Mouse (Mus musculus): Measurements from ENCODE around the gene Susd4.

Gene Susd4

GRCm38 (mm10) chr1:182817624-182818023, 54.0 kb downstream of the Susd4 start:
- TF ChIP-seq GATA4 (IDR thresholded peaks at IDR 0.05; ENCODE audit: insufficient replicate concordance, low read length): no peak

- TF ChIP-seq GATA4 (IDR thresholded peaks at IDR 0.05; ENCODE audit: insufficient replicate concordance, low read length): no peak
These were observed 55.3 kb downstream of the Susd4 start for GRCm38 (mm10) chr1:182818931-182819330.

DNA sequence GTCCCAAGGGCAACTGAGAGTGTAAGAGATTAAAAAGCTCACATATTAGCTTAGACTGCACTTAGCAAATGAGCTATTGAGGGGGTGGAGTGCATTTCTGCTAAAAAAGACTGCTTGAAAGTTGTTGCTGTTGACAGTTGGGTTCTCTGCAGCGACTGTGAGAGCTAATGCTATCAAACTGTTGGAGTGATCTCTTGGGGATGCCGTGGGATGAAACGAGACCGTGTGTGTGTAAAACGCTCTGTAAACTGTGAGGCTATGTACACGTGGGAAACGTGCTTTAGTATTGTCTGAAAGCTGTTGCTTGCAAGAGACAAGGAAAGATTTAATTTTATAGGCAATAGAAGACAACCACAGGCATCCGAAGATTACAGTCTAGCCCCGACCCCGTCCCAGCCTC, 59.1 kb downstream of the Susd4 start:
- no peak for TF ChIP-seq GATA4 (IDR thresholded peaks at IDR 0.05; ENCODE audit: insufficient replicate concordance, low read length)

DNA sequence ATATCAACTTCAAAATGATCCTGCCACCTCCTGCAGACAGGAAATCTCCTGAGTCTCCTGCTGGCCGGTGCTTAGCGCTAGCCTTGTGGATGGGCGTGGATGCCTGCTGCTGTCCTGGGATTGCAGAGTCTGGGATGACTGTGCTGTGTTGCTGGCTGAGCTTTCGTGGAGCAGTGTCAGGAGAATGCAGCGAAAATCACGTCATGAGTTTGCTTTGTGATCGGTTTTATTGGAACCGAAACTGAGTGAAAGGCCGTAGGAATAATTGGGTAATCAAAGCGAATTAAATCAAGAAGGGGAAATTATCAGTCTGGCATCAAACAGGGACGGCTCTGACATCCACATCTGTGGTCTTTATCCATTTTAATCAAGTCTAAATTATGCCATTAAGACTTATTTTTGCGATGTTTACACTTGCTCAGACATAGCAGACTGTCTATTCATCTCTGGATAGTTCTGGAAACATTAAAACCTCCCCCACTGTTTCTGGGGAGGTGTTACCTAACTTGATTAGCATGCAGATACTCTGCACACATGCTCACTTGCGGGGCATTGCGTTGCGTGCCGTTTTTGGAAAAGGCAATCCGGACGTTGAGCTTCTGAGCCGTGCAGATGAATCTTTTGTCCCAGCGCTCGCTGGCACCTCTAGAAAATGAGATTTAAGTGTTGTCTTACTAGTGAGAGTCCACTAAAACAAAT, 60.2 kb downstream of the Susd4 start:
- TF ChIP-seq GATA4 (IDR thresholded peaks at IDR 0.05; ENCODE audit: insufficient replicate concordance, low read length): no peak

DNA sequence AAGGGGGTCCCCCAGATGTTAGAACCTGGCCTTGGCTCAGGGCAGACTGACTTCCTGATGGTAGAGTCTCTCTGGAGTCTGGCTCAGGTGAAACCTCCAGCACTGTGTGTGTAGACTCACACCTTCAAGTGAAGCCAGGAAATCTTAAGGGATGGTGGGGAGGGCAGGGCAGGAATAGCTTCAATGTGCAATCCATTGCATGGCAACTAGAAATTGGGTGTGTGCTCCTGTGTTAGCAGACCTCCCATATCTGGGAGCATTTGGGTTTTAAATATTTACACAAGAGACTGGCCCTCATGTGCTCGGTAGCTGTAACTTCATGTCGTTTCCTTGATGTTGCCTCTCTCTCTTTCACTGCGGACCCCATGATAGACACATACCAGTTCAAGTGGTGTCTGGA, 62.9 kb downstream of the Susd4 start:
- no peak for TF ChIP-seq GATA4 (IDR thresholded peaks at IDR 0.05; ENCODE audit: insufficient replicate concordance, low read length)

DNA sequence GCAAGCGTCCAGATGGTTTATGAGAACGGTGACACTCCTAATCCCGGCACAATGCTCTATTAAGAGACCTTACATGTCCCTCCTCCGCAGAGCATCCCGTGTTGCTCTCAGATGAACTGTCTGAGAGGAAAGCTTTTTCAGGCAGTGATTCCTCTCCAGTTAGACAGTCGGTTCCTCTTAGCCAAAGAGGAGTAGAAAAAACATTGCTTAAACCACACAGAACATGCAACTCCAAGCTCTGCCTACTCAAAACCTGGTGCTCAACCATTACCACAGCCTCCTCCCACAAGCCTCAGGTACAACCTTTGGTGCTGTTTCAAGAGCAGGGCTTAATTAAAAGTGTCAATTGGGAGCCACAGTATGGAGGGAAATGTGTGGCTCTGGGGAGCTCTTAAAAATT, 74.4 kb downstream of the Susd4 start:
- TF ChIP-seq GATA4 (IDR thresholded peaks at IDR 0.05; ENCODE audit: insufficient replicate concordance, low read length): no peak

- no peak for TF ChIP-seq GATA4 (IDR thresholded peaks at IDR 0.05; ENCODE audit: insufficient replicate concordance, low read length)
These were observed 75.8 kb downstream of the Susd4 start for GRCm38 (mm10) chr1:182839332-182839929.

- TF ChIP-seq GATA4 (IDR thresholded peaks at IDR 0.05; ENCODE audit: insufficient replicate concordance, low read length): no peak
These were observed 76.4 kb downstream of the Susd4 start for GRCm38 (mm10) chr1:182840011-182840410.

GRCm38 (mm10) chr1:182840606-182841005, 76.9 kb downstream of the Susd4 start:
- TF ChIP-seq GATA4 (IDR thresholded peaks at IDR 0.05; ENCODE audit: insufficient replicate concordance, low read length): no peak

DNA sequence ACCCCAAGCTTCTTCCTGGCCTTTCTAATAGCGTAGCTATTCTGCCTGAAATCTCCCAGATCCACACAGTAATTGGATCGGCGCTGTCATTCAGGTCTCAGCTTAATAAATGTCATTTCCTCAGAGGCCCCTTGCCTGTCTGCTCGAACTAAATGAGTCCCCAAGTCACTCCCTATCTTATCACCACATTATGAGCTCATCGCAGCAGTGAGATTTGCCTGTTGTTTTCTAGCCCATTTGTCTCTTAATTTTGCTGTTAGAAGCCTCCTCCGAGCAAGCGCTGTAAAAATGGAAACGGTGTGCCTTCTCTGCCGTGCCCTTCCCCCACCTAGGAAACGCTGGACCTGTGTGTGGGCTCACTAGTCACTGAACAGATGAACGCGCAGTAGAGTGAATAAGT, 85.9 kb downstream of the Susd4 start:
- TF ChIP-seq GATA4 (IDR thresholded peaks at IDR 0.05; ENCODE audit: insufficient replicate concordance, low read length): no peak

DNA sequence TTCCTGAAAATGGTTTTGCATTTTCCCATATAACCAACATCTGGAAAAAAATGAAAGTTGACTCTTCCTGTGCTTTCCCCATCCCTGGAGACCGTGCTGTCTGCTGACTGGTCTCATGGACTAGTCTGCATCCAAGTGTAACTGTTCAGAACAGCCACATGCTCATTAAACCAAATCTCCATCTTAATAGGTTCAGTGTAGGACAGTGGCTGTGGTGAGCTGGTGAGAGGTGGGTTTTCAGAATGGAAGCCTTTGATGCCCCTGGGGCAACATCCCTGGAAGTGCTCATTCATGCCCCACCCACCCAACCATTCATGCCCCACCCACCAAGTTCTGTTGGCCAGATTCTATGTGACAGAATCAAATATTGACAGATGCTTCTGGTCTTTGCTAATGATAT, 86.4 kb downstream of the Susd4 start:
- no peak for TF ChIP-seq GATA4 (IDR thresholded peaks at IDR 0.05; ENCODE audit: insufficient replicate concordance, low read length)

GRCm38 (mm10) chr1:182852158-182852557, 88.5 kb downstream of the Susd4 start:
- no peak for TF ChIP-seq GATA4 (IDR thresholded peaks at IDR 0.05; ENCODE audit: insufficient replicate concordance, low read length)

DNA sequence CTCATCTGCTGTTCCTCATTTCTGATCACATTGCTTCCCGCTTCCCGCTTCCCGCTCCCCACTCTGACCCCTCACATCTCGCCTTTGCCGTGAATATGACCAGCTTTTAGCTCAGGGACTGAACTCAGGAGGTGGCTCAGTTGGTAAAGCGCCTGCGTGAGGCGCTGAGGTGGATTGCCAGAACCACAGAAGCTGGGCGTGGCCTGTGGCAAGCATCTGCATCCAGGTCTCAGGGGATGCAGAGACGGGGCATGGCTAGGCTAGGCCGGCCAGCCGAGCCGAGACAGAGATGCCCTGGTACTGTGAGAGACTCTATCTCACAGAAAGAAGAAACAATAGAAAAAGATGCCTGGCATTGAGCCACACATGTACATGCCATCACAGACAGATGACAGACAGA, 93.0 kb downstream of the Susd4 start:
- no peak for TF ChIP-seq GATA4 (IDR thresholded peaks at IDR 0.05; ENCODE audit: insufficient replicate concordance, low read length)

DNA sequence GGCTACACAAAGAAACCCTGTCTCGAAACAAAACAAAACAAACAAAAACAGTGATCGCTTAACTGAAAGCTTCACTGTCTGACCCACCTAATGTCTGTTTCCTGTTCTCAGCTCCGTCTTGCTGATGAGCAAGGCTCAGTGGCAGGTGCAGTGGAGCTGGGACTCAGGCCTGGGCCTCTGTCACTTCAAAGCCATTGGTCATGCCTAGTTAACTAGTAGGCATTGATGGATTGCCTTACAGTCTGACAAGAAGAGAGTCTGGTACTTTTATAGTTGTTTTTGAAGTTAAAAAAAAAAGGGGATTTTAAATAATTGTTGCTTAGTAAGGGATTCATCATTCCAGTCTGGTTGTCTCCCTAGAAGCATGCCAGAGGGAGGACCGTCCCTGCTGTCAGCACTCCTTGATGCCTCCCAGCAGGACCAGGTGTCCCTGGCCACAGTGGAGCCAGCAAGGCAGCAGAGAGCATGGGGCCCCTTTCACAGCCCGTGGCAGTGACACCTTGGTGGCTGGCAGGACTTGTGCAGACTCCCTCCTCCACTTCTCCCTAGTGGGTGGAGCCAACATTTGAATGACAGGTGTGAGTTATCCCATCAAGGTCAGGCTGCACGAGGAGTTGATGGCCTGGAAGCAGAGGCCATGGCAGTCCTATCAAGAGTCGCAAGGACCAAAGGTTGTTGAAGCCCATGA, 98.2 kb downstream of the Susd4 start:
- no peak for TF ChIP-seq GATA4 (IDR thresholded peaks at IDR 0.05; ENCODE audit: insufficient replicate concordance, low read length)

DNA sequence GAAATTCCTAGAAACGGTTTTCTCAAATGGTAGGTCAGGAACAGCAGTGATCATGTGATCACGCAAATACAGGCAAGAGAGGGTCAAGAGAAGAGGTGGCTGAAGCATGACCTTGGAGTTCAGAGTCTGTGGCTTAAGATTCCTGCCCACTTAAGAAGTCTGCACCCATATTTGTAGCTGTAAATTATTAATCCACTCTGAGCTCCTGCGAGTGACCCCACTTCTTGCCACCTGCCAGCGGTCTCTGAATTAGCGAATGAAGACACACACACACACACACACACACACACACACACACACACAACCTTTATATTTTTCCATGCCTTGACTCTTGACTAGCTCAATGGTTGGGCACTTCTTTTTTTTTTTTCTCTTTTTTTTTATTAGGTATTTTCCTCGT, 99.7 kb downstream of the Susd4 start:
- TF ChIP-seq GATA4 (IDR thresholded peaks at IDR 0.05; ENCODE audit: insufficient replicate concordance, low read length): no peak

- TF ChIP-seq GATA4 (IDR thresholded peaks at IDR 0.05; ENCODE audit: insufficient replicate concordance, low read length): no peak
These were observed 104.2 kb downstream of the Susd4 start for GRCm38 (mm10) chr1:182867886-182868285.

All from liver, adult (tissue).